Mouse (Mus musculus) forebrain, embryonic 14.5 days (tissue): ENCODE results near the gene BC051019. TPM values are rescaled to one million over a fixed set of nuclear protein-coding genes. Genes with fewer than 3 reads are reported as not detected.

ENCODE experiments used
- ATAC-seq: fragments of 200-750 bp; cut with Nextera tagmentation; 2 replicates; pipeline ENCODE4 v1.8.0; 2017; ENCODE audit warnings: mild to moderate bottlenecking, moderate library complexity
- DNase-seq: peaks from one replicate; pipeline ENCODE4 v3.0.0-alpha.2; 2015; ENCODE audit warnings: low spot score
- H3K27ac ChIP-seq: fragments of 300-500 bp; sonication (generic); 2 replicates; pipeline ENCODE4 v1.5.1; 2014; ENCODE audit warnings: low read depth, mild to moderate bottlenecking, control low read depth, low read length, moderate library complexity
- H3K27me3 ChIP-seq: fragments of 300-500 bp; sonication (generic); replicated peaks from 2 replicates; pipeline ENCODE4 v1.6.1; 2014; ENCODE audit warnings: low read length, control low read depth, mixed read lengths; ENCODE audit not compliant: control insufficient read depth, insufficient read depth
- H3K36me3 ChIP-seq: fragments of 300-500 bp; sonication (generic); 2 replicates; pipeline ENCODE4 v1.6.1; 2014; ENCODE audit warnings: low read length, control low read depth; ENCODE audit not compliant: control insufficient read depth, insufficient read depth
- H3K4me1 ChIP-seq: fragments of 300-500 bp; sonication (generic); 2 replicates; pipeline ENCODE4 v1.6.1; 2014; ENCODE audit warnings: antibody characterized with exemption, low read length, control low read depth; ENCODE audit not compliant: control insufficient read depth, insufficient read depth
- H3K4me2 ChIP-seq: fragments of 300-500 bp; sonication (generic); 2 replicates; pipeline ENCODE4 v1.6.1; 2014; ENCODE audit warnings: mild to moderate bottlenecking, control low read depth, low read length
- H3K4me3 ChIP-seq: fragments of 300-500 bp; sonication (generic); 2 replicates; pipeline ENCODE4 v1.5.1; 2014; ENCODE audit warnings: low read depth, low read length, control low read depth
- H3K9ac ChIP-seq: fragments of 300-500 bp; sonication (generic); 2 replicates; pipeline ENCODE4 v1.6.1; 2014; ENCODE audit warnings: mild to moderate bottlenecking, low read length, control low read depth, moderate library complexity
- H3K9me3 ChIP-seq: fragments of 300-500 bp; sonication (generic); replicated peaks from 2 replicates; pipeline ENCODE4 v1.6.1; 2016; ENCODE audit warnings: low read length, control low read depth, mixed read lengths; ENCODE audit not compliant: control insufficient read depth
- WGBS: fragments of 180-500 bp; shearing (Covaris S2); extraction: QIAGEN DNeasy Blood & Tissue Kit; methylation state at CpG from one replicate; pipeline ENCODE4 v1.1.7; 2014; 5-methylcytosine and 5-hydroxymethylcytosine counted together
- polyA plus RNA-seq: library from polyadenylated mRNA; unstranded; fragments of >200 nt; fragmentation: Nextera tagmentation; extraction: Ambion mirVana; gene quantifications from 2 replicates; pipeline ENCODE4 v1.2.1, GENCODE M21; 2014

BC051019 gene
- polyA plus RNA-seq = 0.26 and 0.55 TPM in 2 replicates

GRCm38 (mm10) chr7:109723697-109724096 is at the start of gene BC051019:
TSS of gene BC051019 (minus strand) at chr7:109723850.
- Histone ChIP-seq H3K9ac (no peak within 1 kb of the TSS), H3K27me3 (no peaks in the 10 kb centered on the region), H3K4me3 (no peak within 1 kb of the TSS), H3K36me3 (no peaks in the 10 kb centered on the region), H3K27ac (no peak within 1 kb of the TSS), H3K9me3 (no peaks in the 10 kb centered on the region), H3K4me1 (no peaks in the 10 kb centered on the region), H3K4me2 (no peak within 1 kb of the TSS)
- no peak for DNase-seq
- 97% methylated on average over 5 of the region's 5 CpGs for WGBS
- no peak for ATAC-seq

- H3K27ac ChIP-seq = no peak overlapping the region
- no peak overlapping the region for H3K4me3 ChIP-seq
- ATAC-seq (no peak), DNase-seq (no peak)
- no peaks in the 10 kb centered on the region for H3K36me3 ChIP-seq
- no peaks in the 10 kb centered on the region for H3K27me3 ChIP-seq
- no peak overlapping the region for H3K4me2 ChIP-seq
- H3K4me1 ChIP-seq = no peaks in the 10 kb centered on the region
- H3K9ac ChIP-seq = no peak overlapping the region
- no peaks in the 10 kb centered on the region for H3K9me3 ChIP-seq
Measured at GRCm38 (mm10) chr7:109772251-109772650, 48.6 kb upstream of the BC051019 start.

- WGBS = 66% methylated on average over 2 of the region's 2 CpGs
- ATAC-seq (no peak), DNase-seq (no peak)
- Histone ChIP-seq H3K36me3 (no peaks in the 10 kb centered on the region), H3K27ac (no peak overlapping the region), H3K9me3 (no peaks in the 10 kb centered on the region), H3K27me3 (no peaks in the 10 kb centered on the region), H3K4me1 (0 out of 2 replicates have a peak, but pooled peaks cover 2% of the 10 kb centered on the region), H3K4me3 (no peak overlapping the region), H3K9ac (no peak overlapping the region), H3K4me2 (no peak overlapping the region)
Measured at GRCm38 (mm10) chr7:109768699-109769383, 45.2 kb upstream of the BC051019 start.

GRCm38 (mm10) chr7:109767575-109768350 is 44.1 kb upstream of the BC051019 start:
- no peak for ATAC-seq
- H3K27ac ChIP-seq = no peak overlapping the region
- 0 out of 2 replicates have a peak, but pooled peaks cover 4% of the 10 kb centered on the region for H3K4me1 ChIP-seq
- H3K9me3 ChIP-seq = no peaks in the 10 kb centered on the region
- no peaks in the 10 kb centered on the region for H3K27me3 ChIP-seq
- no peak overlapping the region for H3K4me2 ChIP-seq
- H3K4me3 ChIP-seq = no peak overlapping the region
- H3K9ac ChIP-seq = no peak overlapping the region
- no peak for DNase-seq
- WGBS = 83% methylated on average over 7 of the region's 7 CpGs
- H3K36me3 ChIP-seq = no peaks in the 10 kb centered on the region

- H3K9ac ChIP-seq = no peak overlapping the region
- ATAC-seq = peak; percentile 37
- peak; percentile 71 for DNase-seq
- H3K9me3 ChIP-seq = no peaks in the 10 kb centered on the region
- WGBS = 14% methylated on average over 2 of the region's 2 CpGs
- H3K27ac ChIP-seq = no peak overlapping the region
- no peaks in the 10 kb centered on the region for H3K36me3 ChIP-seq
- H3K4me1 ChIP-seq = 0 out of 2 replicates have a peak, but pooled peaks cover 4% of the 10 kb centered on the region
- H3K4me3 ChIP-seq = no peak overlapping the region
- H3K27me3 ChIP-seq = no peaks in the 10 kb centered on the region
- no peak overlapping the region for H3K4me2 ChIP-seq
Measured at GRCm38 (mm10) chr7:109764009-109764408, 40.4 kb upstream of the BC051019 start.

GRCm38 (mm10) chr7:109756291-109756690 is 32.6 kb upstream of the BC051019 start:
- no peak for ATAC-seq
- no peaks in the 10 kb centered on the region for H3K36me3 ChIP-seq
- H3K27ac ChIP-seq = no peak overlapping the region
- H3K9me3 ChIP-seq = no peaks in the 10 kb centered on the region
- H3K4me3 ChIP-seq = no peak overlapping the region
- peaks cover 5% of the 10 kb centered on the region; the same call in 1 of the 2 replicates for H3K4me1 ChIP-seq
- no peak for DNase-seq
- H3K27me3 ChIP-seq = no peaks in the 10 kb centered on the region
- 95% methylated on average over 3 of the region's 3 CpGs for WGBS
- no peak overlapping the region for H3K9ac ChIP-seq
- no peak overlapping the region for H3K4me2 ChIP-seq

GRCm38 (mm10) chr7:109754034-109754433 is 30.4 kb upstream of the BC051019 start:
- Histone ChIP-seq H3K36me3 (no peaks in the 10 kb centered on the region), H3K9ac (no peak overlapping the region), H3K4me1 (peaks cover 5% of the 10 kb centered on the region; the same call in 1 of the 2 replicates), H3K4me2 (no peak overlapping the region), H3K27me3 (no peaks in the 10 kb centered on the region), H3K27ac (no peak overlapping the region), H3K9me3 (no peaks in the 10 kb centered on the region), H3K4me3 (no peak overlapping the region)
- no peak for ATAC-seq
- DNase-seq = no peak
- 91% methylated on average over 8 of the region's 8 CpGs for WGBS

GRCm38 (mm10) chr7:109752008-109752925 is 28.6 kb upstream of the BC051019 start, which contains the start of gene Tmem9b:
TSS of gene Tmem9b (minus strand) at chr7:109752875.
- DNase-seq (peak; percentile 79), ATAC-seq (peak; percentile 91)
- H3K4me3 ChIP-seq = peak within 1 kb of the TSS; percentile 90
- peaks cover 5% of the 10 kb centered on the region; the same call in 1 of the 2 replicates for H3K4me1 ChIP-seq
- H3K9ac ChIP-seq = peak within 1 kb of the TSS; percentile 96
- H3K27me3 ChIP-seq = no peaks in the 10 kb centered on the region
- no peaks in the 10 kb centered on the region for H3K36me3 ChIP-seq
- peak within 1 kb of the TSS; percentile 88 for H3K4me2 ChIP-seq
- WGBS = under 1% methylated on average over 73 of the region's 74 CpGs
- no peaks in the 10 kb centered on the region for H3K9me3 ChIP-seq
- peak within 1 kb of the TSS; percentile 77 for H3K27ac ChIP-seq
